Mouse (Mus musculus): Measurements from ENCODE around the gene Sntg2.

Sntg2 gene

DNA sequence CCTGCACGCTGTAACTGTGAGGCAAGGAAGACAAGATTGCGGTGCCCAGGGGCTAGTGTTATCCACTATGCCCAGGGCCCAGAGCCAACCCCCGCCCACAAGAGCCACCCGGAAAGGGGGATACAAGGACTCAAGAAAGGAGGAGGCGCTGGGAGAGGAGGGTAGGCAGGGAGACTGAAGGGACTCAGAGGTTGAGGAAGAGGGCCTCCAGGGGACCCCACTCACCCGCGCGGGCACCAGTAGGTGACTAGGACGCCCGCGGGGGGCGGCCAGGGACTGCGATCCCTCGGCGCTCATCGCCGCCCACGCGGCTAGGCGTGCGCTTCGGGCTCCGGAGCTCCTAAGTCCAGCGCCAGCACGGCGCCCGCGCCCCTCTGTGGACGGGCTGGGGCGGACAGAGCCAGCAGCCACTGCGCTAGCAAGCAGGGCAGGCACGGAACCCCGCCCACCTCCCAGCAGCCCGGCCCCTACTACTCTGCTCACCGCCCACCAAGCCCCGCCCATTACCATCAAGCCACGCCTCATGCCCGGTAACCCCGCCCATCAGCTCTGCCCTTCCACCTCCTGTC lies at the start of gene Sntg2:
Sntg2 (minus strand) TSS at position 443 of the 569 bp plus-strand sequence.
- peak; percentile 88 for DNase-seq (ENCODE audit: low spot score)

DNA sequence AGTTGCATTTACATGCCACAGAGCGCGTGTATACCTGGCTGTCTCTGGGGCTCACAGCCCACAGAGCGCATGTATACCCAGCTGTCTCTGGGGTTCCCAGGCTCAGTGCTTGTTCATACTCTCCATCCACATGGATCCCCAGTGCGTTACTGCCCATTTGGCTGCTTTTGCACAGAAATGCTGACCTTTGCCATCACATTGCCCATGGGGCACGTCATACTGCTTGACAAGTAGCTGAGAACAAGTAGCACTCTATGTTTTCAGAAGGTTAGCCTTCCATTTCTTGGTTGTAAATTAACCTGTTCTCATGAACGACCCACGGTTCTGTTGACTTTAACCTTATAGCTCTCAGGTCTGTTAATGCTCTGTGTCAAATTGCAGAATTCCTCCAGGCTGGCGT lies 43.4 kb upstream of the Sntg2 start:
- DNase-seq (ENCODE audit: low spot score), result no peak

DNA sequence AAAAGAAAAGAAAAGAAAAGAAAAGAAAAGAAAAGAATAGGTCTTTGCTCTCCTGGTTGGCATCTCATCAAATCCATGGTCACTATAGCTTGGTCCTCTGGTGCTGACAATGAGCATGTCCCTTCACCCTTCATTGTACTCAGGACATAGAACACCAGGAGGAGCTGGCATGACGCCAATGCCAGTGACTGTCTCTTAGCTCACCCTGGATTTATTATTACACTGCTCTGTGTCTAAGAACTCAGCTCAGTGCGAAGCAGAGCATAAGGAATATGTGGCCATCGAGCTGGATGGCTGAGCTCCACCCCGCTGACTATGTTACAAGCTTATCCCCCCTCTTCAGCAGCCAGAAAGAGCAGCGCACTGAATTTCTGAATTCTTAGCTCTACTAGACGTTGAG lies 42.8 kb upstream of the Sntg2 start:
- no peak for DNase-seq (ENCODE audit: low spot score)

DNA sequence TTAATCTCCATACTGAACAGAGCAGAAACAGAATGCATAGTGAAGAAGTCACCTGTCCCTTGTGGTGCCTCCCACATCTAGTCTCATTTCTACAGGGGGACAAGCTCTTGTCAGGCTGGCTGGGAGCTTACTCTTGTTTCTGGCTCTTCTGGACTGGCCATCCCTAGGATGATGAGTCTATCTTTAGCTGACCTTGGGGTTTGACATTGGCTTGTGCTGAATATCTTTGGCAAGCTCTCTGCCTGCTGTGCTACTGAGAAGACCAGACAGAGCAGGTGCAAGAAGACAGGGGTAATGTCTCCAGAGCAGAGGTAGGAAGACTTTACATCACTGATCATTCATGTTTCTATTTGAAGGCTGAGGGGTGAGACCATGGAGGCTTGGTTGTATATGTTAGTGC lies 29.5 kb upstream of the Sntg2 start:
- no peak for DNase-seq (ENCODE audit: low spot score)

DNA sequence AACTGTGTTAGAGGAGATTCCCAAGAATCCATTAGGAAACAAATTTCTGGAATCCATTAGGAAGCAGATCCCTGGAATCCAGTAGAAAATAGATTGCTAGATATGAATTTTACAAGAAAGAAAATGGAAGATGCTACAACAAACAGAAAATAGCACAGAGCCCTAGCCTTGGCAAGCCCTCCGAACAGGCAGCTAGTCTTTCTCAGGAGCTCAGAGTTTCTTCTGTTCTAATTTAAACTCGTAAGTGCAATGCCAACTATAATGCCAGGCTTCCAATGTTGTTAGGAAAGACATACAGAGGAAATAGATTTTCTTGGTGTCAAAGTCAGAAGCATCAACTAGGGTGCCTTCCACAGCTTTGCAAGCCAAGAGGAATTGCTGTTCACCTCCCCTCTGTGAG lies 27.4 kb upstream of the Sntg2 start:
- DNase-seq (ENCODE audit: low spot score), result no peak

DNA sequence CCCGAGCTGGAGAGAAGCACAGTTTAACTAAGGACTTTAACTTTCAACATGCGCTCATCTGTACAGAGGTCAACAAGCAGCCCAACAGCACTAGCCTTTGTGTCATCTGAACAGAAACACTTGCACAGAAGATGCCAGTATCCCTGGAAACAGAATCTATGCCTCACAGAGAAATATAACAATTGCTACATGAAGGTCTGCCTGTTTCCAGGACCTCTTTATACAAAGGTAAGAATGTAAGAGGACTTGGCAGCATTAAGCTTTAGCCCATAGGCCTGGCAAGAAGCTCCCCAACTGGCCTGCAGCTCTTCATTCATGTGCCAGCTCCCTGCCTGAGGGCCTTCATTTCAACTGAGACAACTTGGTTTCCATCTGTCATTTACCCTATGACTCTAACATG lies 26.9 kb upstream of the Sntg2 start:
- no peak for DNase-seq (ENCODE audit: low spot score)

DNA sequence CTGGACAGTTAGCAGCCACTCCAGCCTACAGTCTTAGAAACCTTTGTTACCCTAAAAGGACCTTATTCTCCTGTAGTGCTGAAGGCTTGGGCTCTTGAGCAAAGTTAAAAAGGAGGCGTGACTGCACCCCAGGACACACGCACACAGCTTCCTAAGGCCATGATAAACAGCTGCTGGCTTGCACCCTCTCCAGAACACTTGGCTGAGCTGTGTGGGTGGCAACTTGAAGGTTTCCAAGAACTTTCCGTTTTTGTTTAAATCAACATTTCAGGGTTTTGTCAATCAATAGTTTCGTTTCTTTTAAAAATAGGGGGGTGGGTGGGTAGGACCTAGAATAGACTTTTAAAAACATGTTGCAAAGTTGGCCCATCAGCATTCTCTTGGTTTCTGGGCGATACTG lies 882 bp downstream of the Sntg2 start:
- DNase-seq (ENCODE audit: low spot score), result no peak

DNA sequence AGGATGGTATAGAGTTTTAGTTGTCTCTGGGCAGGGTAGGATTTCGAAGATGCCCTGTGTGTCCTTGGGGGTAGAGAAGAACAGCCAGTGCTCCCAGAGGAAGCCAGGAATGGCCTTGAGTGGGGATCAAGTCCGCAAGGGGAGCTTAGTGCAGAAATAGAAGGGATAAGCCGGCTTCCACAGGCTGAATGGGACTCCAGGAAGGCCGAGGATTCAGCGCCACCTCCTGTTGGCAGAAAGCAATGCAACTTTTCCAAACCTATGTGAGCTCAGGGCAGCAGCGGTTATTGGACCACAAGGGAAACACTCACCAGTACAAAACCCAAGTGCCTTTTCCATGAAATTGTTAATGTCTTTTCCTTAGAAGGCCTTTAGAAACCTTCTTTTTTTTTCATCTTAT lies 3.4 kb downstream of the Sntg2 start:
- peak; percentile 89 for DNase-seq (ENCODE audit: low spot score)

DNA sequence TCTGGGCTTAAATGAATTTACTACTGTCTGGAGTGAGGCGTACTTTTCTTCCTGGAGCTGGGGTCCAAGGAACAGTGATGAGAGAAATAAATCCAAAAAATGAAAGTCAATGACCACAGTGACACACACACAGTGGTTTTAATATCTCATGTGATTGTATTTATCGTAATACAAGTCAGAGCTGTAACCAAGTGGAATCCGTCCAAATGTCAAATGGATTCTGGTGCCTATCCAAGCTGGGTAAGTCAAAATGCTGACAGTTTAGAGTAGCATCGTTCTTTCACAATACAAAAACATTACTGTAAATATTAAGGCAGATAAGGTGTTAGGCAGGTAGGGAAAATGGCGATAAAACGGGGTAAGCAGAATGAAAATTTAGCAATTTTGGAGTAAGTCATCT lies 4.0 kb downstream of the Sntg2 start:
- no peak for DNase-seq (ENCODE audit: low spot score)

DNA sequence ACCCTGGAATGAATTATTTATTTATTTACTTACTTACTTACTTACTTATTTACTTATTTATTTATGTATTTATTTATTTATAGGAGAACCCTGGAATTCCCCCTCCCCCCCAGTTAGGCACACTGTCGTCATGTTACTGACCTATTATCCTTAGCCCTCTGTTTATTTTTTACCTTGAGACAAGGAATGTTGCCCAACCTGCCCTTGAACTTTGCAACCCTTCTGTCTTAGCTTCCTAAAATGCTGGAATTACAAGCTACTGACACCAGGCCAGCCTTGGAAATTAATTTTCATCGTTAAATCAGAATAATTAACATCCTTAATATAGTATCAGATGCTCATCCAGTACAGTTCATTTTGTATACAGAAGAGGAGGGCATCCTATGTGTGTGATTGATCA lies 10.9 kb downstream of the Sntg2 start:
- no peak for DNase-seq (ENCODE audit: low spot score)

DNA sequence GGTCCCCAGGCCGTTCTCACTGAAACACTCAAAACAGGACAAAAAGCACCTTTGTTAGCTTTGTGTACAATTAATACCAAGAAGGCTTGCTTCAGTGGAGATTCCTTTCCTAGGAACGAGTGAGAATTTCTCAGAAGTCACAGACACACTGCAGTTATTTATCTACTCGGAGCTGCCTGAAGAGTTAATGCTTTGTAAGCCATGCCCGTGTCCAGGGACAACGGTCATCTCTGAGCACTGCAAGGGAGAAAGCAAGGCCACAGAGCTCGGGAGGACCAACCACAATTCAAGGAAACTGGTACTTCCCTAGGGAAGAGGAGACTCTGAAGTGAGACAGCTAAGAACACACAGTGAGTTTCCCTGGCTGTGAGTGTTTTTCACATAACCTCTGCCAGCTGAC lies 15.5 kb downstream of the Sntg2 start:
- no peak for DNase-seq (ENCODE audit: low spot score)

DNA sequence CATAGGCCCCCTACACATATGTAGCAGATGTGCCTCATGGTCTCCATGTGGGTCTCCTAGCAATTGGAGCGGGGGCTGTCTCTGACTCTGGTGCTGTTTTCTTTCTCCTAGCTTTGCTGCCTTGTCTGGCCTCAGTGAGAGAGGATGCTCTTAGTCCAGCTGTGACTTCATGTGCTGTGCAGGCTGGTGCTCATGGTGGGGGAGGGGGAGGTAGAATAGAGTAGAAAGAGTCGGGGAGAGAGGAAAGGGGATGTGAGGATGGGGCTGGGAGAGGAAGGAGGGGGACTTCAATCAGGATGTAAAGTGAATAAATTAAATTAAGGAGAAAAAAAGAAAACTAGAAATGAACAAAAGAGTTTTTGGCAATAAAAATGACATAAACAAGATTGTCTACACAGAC lies 20.8 kb downstream of the Sntg2 start:
- DNase-seq (ENCODE audit: low spot score), result no peak

DNA sequence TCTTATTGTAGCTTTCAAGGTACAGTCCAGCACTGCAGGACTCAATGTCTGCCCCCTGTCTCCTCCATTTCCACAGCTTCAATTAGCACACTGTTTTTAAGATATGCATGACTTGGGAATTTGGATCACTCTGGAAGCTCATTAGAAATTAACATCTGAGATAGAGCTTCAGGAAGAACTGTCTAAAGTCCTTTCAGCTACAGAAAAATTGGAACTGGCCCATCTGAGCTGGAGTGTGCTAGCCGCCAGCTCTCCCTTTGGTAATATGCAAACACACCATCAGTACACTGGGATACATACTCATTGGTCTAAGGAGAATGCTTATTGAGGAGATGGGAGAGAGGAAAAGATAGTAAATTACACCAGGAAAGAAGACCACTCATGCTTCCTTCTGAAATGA lies 25.1 kb downstream of the Sntg2 start:
- no peak for DNase-seq (ENCODE audit: low spot score)

DNA sequence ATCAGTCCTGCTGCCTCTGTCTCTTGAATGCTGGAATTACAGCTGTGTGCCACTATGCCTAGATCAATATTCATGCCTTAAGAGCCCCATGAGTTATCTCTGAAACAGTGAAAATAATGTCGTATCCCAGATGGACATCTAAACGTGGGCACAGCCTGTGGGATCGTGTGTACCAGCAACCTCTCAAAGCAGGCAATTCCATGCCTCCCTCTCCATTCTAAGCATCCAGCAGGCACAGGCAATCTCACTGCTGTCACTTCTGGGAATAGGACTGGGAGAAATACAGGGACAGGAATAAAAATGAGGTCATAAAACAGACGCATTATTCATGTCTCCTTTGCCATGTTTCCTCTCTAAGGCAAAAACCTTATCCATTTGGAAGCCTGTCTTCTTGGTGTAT lies 25.9 kb downstream of the Sntg2 start:
- DNase-seq (ENCODE audit: low spot score), result no peak

DNA sequence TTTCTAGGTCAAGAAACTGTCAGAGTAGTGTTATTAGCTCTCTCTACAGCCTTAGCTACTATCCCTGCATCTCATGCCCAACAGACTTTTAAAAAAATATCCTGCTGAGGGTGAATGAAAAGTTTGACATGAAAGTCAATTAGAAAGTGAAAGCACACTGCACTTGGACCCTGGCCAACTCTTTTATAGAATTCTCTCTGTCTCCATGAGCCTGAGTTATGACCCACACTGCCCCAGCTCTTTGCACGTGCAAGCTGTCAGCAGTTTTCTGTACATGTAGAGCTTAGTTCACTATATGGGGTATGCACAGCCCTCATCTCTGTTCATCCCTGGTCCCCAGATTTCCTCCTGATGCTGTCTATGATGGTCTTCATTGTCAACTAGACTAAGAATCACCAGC lies 28.4 kb downstream of the Sntg2 start:
- DNase-seq (ENCODE audit: low spot score), result no peak

DNA sequence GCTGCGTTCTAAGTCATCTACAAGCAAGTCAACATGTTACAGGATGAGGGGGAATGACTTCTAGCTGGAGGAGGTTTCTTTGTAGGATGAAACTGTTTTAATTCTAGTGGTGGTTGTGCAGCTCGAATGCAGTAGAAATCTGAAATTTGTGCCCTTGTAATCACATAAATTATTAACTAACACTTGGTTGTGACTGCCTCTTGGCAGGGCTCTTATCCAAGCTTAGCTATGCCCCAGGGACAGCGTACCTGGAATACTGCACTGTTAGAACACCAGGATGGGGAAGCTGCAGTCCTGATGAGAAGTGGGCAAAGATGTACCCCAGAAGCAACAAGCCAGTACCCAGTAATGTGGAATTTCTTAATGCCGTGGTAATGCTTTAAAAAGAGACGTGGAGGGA lies 36.9 kb downstream of the Sntg2 start:
- DNase-seq (ENCODE audit: low spot score), result no peak

DNA sequence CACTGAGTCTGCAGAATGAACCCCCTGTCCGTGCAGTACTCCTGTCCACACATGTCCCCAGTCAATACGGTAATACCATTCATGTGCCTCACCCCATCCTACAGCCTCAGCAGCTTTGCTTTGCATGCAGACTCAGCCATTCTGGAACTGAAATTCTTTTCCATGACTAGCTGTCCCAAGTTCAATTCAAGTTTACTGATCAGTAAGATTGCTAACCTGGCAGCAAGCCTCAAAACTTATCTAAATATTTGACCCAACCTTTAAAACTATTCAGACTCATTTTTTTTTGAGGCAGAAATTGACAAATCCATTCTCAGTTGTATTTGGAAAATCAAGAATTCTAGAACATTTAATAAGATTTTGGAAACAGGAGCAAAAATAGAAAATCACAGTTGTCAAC lies 38.7 kb downstream of the Sntg2 start:
- no peak for DNase-seq (ENCODE audit: low spot score)

DNA sequence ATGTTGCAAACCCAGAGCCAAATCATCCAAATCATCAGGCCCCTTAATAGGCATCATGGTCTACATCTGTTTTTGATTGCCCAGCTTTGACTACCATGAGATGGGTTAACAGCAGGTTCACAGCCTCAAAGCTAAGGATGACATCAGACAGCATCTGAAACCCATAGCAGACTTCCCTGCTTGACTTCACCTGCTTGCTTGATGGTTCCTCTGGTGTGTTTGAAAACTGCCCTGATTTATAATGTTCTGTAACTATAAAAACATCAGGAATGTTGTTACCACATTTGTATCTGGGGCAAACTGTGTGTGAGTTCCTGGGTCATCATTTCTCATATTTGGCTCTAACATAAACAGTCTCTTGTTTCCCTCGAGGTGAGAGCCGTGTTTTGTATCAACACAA lies 55.2 kb downstream of the Sntg2 start:
- DNase-seq (ENCODE audit: low spot score), result peak; percentile 10

DNA sequence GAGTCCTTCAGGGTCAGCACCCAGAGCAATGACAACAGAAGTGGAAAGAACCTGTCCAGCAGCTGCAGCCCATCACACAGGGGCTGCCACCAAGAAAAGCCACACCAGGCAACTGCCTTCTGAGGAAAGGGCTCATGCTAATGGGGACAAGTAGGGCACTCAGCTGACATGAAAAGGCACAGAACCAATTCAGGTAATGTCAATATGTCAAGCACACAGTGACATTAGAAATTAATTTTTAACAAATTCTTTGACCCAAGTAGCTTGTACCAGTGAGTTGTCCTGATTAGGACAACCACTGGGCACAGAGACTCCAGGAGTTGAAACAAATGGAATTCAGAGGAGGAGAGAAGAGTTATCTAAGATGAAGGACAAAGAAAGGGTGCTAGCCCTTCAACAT lies 60.2 kb downstream of the Sntg2 start:
- DNase-seq (ENCODE audit: low spot score), result no peak

DNA sequence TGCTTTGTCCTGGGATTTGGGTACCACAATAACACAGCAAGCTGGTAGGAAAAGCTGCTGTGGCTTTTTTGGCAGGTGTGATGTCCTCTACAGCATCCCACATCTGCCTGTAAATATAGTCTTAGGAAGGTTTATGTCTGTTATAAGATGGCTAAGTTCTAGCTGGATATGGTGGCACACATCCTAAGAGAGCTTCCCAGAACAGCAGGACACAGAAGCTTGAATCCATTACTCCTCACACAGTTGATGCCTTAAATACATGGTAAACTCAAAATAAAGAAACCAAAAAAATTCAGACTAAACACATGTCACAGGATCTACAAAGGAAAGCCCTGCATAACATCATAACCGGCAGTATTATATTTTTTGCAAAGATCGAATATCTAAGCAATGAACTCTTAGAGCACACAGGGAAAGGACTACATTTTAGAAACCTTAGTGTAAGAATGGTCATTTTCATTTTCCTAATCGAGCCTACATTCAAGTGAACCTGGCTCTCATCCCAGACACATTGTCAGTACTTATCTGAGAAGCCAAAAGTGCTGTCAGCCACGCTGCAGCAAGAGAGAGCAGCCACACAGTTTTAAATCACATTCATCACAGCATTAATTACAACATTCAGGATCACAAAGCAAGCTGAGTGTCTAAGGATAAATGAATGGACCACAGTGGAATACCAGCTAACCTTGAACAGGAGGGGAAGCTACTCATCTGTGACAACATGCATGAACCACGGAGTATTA lies 64.8 kb downstream of the Sntg2 start:
- peak; percentile 3 for DNase-seq (ENCODE audit: low spot score)

DNA sequence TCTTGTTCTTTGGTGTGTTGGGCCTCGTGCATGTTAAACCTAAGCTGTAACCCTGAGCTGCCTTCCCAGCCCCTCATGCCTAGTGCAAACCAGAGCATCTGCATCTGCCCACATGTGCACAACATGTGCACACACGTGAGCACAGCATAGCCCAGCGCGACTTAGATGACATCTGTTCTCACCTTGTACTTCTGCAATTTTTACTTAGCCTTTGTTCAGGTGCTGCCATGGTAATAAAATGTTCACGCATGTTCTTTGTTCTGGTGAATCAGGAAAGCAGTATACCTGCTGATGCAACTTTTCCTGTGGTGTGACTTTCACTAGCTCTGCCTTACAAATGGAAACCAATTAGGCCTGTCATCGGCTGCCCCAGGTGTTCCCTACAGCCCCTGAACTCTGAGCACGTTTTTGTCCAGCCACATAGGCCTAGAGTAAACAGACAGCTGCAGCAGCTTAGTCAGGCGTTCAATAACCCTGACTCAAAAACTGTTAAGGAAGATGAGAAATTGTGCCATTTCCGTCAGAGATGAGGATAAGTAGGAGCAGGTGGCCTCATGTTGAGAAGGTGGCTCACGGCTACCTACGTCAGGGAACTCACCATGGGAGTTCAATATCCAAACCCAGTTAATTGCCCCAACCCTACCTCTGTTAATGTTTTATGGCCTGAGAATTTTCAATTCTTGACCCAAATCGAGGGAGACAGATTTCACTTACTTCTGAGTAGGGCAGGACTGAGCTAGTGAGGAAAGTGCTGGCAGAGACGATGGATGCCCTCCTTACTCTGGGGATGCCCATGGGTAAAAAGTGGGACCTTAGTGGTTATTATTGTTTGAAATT lies 80.2 kb downstream of the Sntg2 start:
- DNase-seq (ENCODE audit: low spot score), result peak; percentile 4

DNA sequence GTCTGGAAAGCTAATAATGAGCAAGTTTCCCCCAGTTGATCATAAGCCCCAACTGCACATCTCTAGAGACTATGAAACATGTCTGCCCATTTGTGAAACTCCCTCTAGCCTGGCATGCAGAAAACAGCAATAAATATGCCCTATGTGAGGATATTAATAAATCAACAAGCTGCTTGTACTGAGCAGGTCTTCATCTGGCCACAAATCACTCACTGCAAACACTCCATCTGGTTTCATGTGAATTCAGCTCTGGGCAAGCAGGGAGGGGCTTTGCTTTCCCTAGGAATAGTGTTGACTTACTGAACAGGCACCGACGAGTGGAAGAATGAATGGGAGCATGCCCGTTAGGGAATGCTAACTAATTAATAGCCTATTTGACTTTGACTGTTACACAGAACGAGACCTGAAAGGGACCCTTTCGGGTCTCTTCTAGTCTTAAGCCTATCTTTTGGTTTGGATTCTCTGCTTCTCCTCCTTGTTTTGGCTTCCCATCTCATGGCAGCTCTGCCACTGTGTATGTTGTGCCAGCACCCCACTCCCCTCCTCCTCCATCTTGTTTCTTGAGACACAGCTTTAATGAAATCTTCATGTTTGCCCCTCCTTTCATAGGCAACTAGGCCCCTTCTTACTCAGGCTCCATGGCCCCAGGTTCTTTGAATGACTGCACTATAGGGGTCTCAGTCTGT lies 86.1 kb downstream of the Sntg2 start:
- DNase-seq (ENCODE audit: low spot score), result no peak

DNA sequence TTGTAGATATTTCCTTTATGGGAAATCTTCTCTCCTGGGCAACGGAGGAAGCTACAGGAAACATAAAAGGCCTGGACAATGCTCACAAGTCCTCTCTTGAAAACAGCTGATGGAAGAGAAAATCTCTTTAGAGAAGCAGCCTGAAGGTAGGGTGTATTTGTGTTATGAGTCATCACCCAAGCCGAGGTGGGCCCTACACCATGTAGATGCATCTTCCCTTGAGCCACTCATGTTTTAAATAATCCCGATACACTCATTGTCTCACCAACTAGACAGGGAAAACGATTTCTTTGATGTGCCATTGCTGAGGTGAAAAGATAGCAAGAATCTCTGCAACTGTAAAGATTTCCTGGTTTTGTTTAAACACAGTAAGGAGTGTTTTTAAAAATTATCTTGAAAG lies 89.4 kb downstream of the Sntg2 start:
- no peak for DNase-seq (ENCODE audit: low spot score)
